Mouse (Mus musculus): ENCODE measurements around the gene Eif3f. TPM values are rescaled to one million over a fixed set of nuclear protein-coding genes. Genes with fewer than 3 reads are reported as not detected.

The Eif3f gene
- polyA plus RNA-seq, 1 experiment from 2014 or later, result 79.4 TPM

- Histone ChIP-seq H3K27me3 (ENCODE audit: control insufficient read depth, insufficient read depth, low read depth, low read length) (no peaks in the 10 kb centered on the region), H3K4me3 (ENCODE audit: low read length) (peak overlapping the region; percentile 83), H3K9me3 (ENCODE audit: control insufficient read depth, low read length) (no peaks in the 10 kb centered on the region), H3K9ac (ENCODE audit: low read length) (peak overlapping the region; percentile 93), H3K27ac (ENCODE audit: low read length) (no peak overlapping the region), H3K4me1 (replicated peaks; ENCODE audit: control insufficient read depth, insufficient read depth, low read length) (peaks cover 11% of the 10 kb centered on the region), H3K4me2 (ENCODE audit: low read depth, low read length) (peak overlapping the region; percentile 96), H3K36me3 (ENCODE audit: control insufficient read depth, insufficient read depth, low read length) (peaks cover 26% of the 10 kb centered on the region)
- 79% methylated on average over 7 of the region's 7 CpGs for WGBS
- ATAC-seq (ENCODE audit: low read depth), result no peak
Measured at GRCm38 (mm10) chr7:108935411-108935810, 1.2 kb downstream of the Eif3f start.

- no peak overlapping the region for H3K4me3 ChIP-seq (ENCODE audit: low read length)
- no peak overlapping the region for H3K4me2 ChIP-seq (ENCODE audit: low read depth, low read length)
- H3K9ac ChIP-seq (ENCODE audit: low read length), result no peak overlapping the region
- no peak overlapping the region for H3K27ac ChIP-seq (ENCODE audit: low read length)
- peaks cover 11% of the 10 kb centered on the region for H3K4me1 ChIP-seq (replicated peaks; ENCODE audit: control insufficient read depth, insufficient read depth, low read length)
- H3K27me3 ChIP-seq (ENCODE audit: control insufficient read depth, insufficient read depth, low read depth, low read length), result no peaks in the 10 kb centered on the region
- H3K9me3 ChIP-seq (ENCODE audit: control insufficient read depth, low read length), result no peaks in the 10 kb centered on the region
- ATAC-seq (ENCODE audit: low read depth), result no peak
- H3K36me3 ChIP-seq (ENCODE audit: control insufficient read depth, insufficient read depth, low read length), result peaks cover 31% of the 10 kb centered on the region
- 95% methylated on average over 4 of the region's 4 CpGs for WGBS
Measured at GRCm38 (mm10) chr7:108936591-108936990, 2.4 kb downstream of the Eif3f start.

GRCm38 (mm10) chr7:108941466-108941865, 7.2 kb downstream of the Eif3f start:
- H3K36me3 ChIP-seq (ENCODE audit: control insufficient read depth, insufficient read depth, low read length), result peaks cover 37% of the 10 kb centered on the region
- no peaks in the 10 kb centered on the region for H3K9me3 ChIP-seq (ENCODE audit: control insufficient read depth, low read length)
- no peak overlapping the region for H3K4me2 ChIP-seq (ENCODE audit: low read depth, low read length)
- no peak overlapping the region for H3K9ac ChIP-seq (ENCODE audit: low read length)
- H3K27me3 ChIP-seq (ENCODE audit: control insufficient read depth, insufficient read depth, low read depth, low read length), result no peaks in the 10 kb centered on the region
- WGBS, result 86% methylated on average over 9 of the region's 9 CpGs
- H3K4me3 ChIP-seq (ENCODE audit: low read length), result no peak overlapping the region
- H3K4me1 ChIP-seq (replicated peaks; ENCODE audit: control insufficient read depth, insufficient read depth, low read length), result no peaks in the 10 kb centered on the region
- H3K27ac ChIP-seq (ENCODE audit: low read length), result no peak overlapping the region
- ATAC-seq (ENCODE audit: low read depth), result no peak

GRCm38 (mm10) chr7:108944002-108944401, 9.8 kb downstream of the Eif3f start:
- WGBS, result 8% methylated on average over 2 of the region's 2 CpGs
- peaks cover 25% of the 10 kb centered on the region for H3K36me3 ChIP-seq (ENCODE audit: control insufficient read depth, insufficient read depth, low read length)

GRCm38 (mm10) chr7:108948611-108949010, 14.4 kb downstream of the Eif3f start:
- Histone ChIP-seq H3K9ac (ENCODE audit: low read length) (no peak overlapping the region), H3K27ac (ENCODE audit: low read length) (no peak overlapping the region), H3K4me1 (replicated peaks; ENCODE audit: control insufficient read depth, insufficient read depth, low read length) (peaks cover 9% of the 10 kb centered on the region), H3K4me2 (ENCODE audit: low read depth, low read length) (no peak overlapping the region), H3K9me3 (ENCODE audit: control insufficient read depth, low read length) (no peaks in the 10 kb centered on the region), H3K36me3 (ENCODE audit: control insufficient read depth, insufficient read depth, low read length) (no peaks in the 10 kb centered on the region; the same call in 1 of the 2 replicates), H3K27me3 (ENCODE audit: control insufficient read depth, insufficient read depth, low read depth, low read length) (peaks cover 38% of the 10 kb centered on the region), H3K4me3 (ENCODE audit: low read length) (no peak overlapping the region)
- ATAC-seq (ENCODE audit: low read depth), result no peak

More at GRCm38 (mm10) chr7:108944002-108944401, 9.8 kb downstream of the Eif3f start:
- Histone ChIP-seq H3K4me1 (replicated peaks; ENCODE audit: control insufficient read depth, insufficient read depth, low read length) (no peaks in the 10 kb centered on the region), H3K9me3 (ENCODE audit: control insufficient read depth, low read length) (no peaks in the 10 kb centered on the region), H3K27ac (ENCODE audit: low read length) (no peak overlapping the region), H3K4me3 (ENCODE audit: low read length) (no peak overlapping the region), H3K4me2 (ENCODE audit: low read depth, low read length) (no peak overlapping the region), H3K27me3 (ENCODE audit: control insufficient read depth, insufficient read depth, low read depth, low read length) (peaks cover under 1% of the 10 kb centered on the region; the same call in 1 of the 2 replicates), H3K9ac (ENCODE audit: low read length) (no peak overlapping the region)
- peak; percentile 49; the same call in 1 of the 2 replicates for ATAC-seq (ENCODE audit: low read depth)

- H3K27me3 ChIP-seq (ENCODE audit: control insufficient read depth, insufficient read depth, low read depth, low read length), result peaks cover 38% of the 10 kb centered on the region
- peaks cover 9% of the 10 kb centered on the region for H3K4me1 ChIP-seq (replicated peaks; ENCODE audit: control insufficient read depth, insufficient read depth, low read length)
- no peak for ATAC-seq (ENCODE audit: low read depth)
- WGBS, result 34% methylated on average over 2 of the region's 2 CpGs
- H3K27ac ChIP-seq (ENCODE audit: low read length), result no peak overlapping the region
- no peaks in the 10 kb centered on the region for H3K9me3 ChIP-seq (ENCODE audit: control insufficient read depth, low read length)
- no peak overlapping the region for H3K4me2 ChIP-seq (ENCODE audit: low read depth, low read length)
- no peak overlapping the region for H3K4me3 ChIP-seq (ENCODE audit: low read length)
- no peaks in the 10 kb centered on the region; the same call in 1 of the 2 replicates for H3K36me3 ChIP-seq (ENCODE audit: control insufficient read depth, insufficient read depth, low read length)
- H3K9ac ChIP-seq (ENCODE audit: low read length), result no peak overlapping the region
Measured at GRCm38 (mm10) chr7:108949301-108949700, 15.1 kb downstream of the Eif3f start.

- Histone ChIP-seq H3K27me3 (ENCODE audit: control insufficient read depth, insufficient read depth, low read depth, low read length) (peaks cover 38% of the 10 kb centered on the region), H3K36me3 (ENCODE audit: control insufficient read depth, insufficient read depth, low read length) (no peaks in the 10 kb centered on the region; the same call in 1 of the 2 replicates), H3K9me3 (ENCODE audit: control insufficient read depth, low read length) (no peaks in the 10 kb centered on the region), H3K27ac (ENCODE audit: low read length) (no peak within 1 kb of the TSS), H3K4me2 (ENCODE audit: low read depth, low read length) (peak within 1 kb of the TSS; percentile 55), H3K4me3 (ENCODE audit: low read length) (peak within 1 kb of the TSS; percentile 40), H3K9ac (ENCODE audit: low read length) (peak within 1 kb of the TSS; percentile 2; the same call in 1 of the 2 replicates), H3K4me1 (replicated peaks; ENCODE audit: control insufficient read depth, insufficient read depth, low read length) (peaks cover 9% of the 10 kb centered on the region)
- under 1% methylated on average over 44 of the region's 44 CpGs for WGBS
- peak; percentile 52; the same call in 1 of the 2 replicates for ATAC-seq (ENCODE audit: low read depth)
Measured at GRCm38 (mm10) chr7:108950312-108950761, 16.1 kb downstream of the Eif3f start, which contains the start of gene Tub. Gene Tub, plus strand, starts transcription at chr7:108950338.

GRCm38 (mm10) chr7:108950762-108951331, 16.6 kb downstream of the Eif3f start:
- Histone ChIP-seq H3K4me3 (ENCODE audit: low read length) (peak overlapping the region; percentile 40), H3K36me3 (ENCODE audit: control insufficient read depth, insufficient read depth, low read length) (no peaks in the 10 kb centered on the region), H3K27ac (ENCODE audit: low read length) (no peak overlapping the region), H3K9me3 (ENCODE audit: control insufficient read depth, low read length) (no peaks in the 10 kb centered on the region), H3K4me2 (ENCODE audit: low read depth, low read length) (peak overlapping the region; percentile 55), H3K4me1 (replicated peaks; ENCODE audit: control insufficient read depth, insufficient read depth, low read length) (peaks cover 9% of the 10 kb centered on the region), H3K27me3 (ENCODE audit: control insufficient read depth, insufficient read depth, low read depth, low read length) (peaks cover 38% of the 10 kb centered on the region), H3K9ac (ENCODE audit: low read length) (peak overlapping the region; percentile 2; the same call in 1 of the 2 replicates)
- under 1% methylated on average over 51 of the region's 52 CpGs for WGBS
- ATAC-seq (ENCODE audit: low read depth), result peak; percentile 34; the same call in 1 of the 2 replicates

- H3K36me3 ChIP-seq (ENCODE audit: control insufficient read depth, insufficient read depth, low read length), result no peaks in the 10 kb centered on the region
- WGBS, result 73% methylated on average over 6 of the region's 6 CpGs
- H3K9ac ChIP-seq (ENCODE audit: low read length), result no peak overlapping the region
- H3K27me3 ChIP-seq (ENCODE audit: control insufficient read depth, insufficient read depth, low read depth, low read length), result peaks cover 38% of the 10 kb centered on the region
- no peak overlapping the region for H3K4me2 ChIP-seq (ENCODE audit: low read depth, low read length)
- H3K4me1 ChIP-seq (replicated peaks; ENCODE audit: control insufficient read depth, insufficient read depth, low read length), result peaks cover 9% of the 10 kb centered on the region
- H3K9me3 ChIP-seq (ENCODE audit: control insufficient read depth, low read length), result no peaks in the 10 kb centered on the region
- ATAC-seq (ENCODE audit: low read depth), result no peak
- H3K4me3 ChIP-seq (ENCODE audit: low read length), result no peak overlapping the region
- no peak overlapping the region for H3K27ac ChIP-seq (ENCODE audit: low read length)
Measured at GRCm38 (mm10) chr7:108952801-108953200, 18.6 kb downstream of the Eif3f start.
